Mouse (Mus musculus): ENCODE data around the gene Stxbp6. TPM values are rescaled to one million over a fixed set of nuclear protein-coding genes. Genes with fewer than 3 reads are reported as not detected.

Gene Stxbp6
- total RNA-seq, 2 experiments from 2014 or later, result 14.9 to 19.2 TPM

DNA sequence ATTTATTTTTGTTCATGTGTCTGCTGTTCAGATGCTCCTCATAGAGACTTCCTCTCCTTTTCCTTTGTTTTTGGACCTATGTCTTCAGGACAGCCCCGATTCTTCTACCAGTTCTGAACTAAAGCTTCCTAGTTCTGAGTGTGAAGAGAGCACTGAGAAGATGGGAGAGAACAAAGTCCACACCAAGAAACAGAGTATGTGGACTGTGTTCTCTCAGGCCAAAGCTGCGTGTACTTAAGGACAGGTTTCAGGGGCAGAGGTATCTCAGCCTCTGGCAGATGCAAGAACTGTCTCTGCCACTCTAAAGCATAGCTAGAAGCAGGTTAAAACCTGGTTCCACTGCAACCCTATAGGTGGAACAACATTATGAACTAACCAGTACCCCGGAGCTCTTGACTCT, 151.2 kb downstream of the Stxbp6 start:
- no peak for DNase-seq (ENCODE audit: low spot score in 2 of 2)

GRCm38 (mm10) chr12:44922241-44922640, 152.3 kb downstream of the Stxbp6 start:
- no peak for DNase-seq (ENCODE audit: low spot score in 2 of 2)

GRCm38 (mm10) chr12:44919613-44920012, 154.9 kb downstream of the Stxbp6 start:
- no peak for DNase-seq (ENCODE audit: low spot score in 2 of 2)

DNA sequence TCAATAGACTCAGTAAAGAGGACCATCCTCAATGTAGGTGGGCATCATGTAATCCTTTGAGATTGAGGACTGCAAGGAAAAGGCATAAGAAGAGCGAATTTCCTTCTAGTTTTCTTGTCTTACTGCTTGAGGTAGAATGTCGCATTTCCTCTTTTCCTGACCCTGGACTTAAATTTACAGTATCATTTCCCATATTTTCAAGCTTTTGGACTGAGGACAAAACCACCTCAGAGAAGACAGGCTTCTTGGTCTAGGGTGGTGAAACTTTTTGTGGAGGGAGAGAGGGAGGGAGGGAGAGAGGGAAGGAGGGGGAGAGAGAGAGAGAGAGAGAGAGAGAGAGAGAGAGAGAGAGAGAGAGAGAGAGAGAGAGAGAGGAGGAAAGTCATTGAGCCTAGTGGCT, 155.6 kb downstream of the Stxbp6 start:
- no peak for DNase-seq (ENCODE audit: low spot score in 2 of 2)

DNA sequence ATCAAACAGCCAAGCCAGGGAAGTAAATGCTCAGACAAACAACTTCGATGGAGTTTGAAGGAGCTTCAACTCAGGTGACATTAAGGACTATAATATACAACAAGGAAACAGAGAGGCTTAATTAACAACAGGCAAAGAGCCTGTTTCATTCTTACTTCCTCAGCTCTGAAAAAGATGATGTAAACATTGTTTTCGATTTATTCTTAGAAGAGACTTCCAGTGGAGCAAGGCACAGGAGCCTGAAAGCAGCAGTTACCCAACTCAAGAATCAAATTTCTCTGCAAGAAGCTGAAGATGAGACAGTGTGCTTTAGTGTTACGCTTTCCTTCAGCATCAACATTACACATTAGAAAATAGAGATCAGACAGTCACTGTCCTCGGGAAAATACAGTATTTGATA, 160.7 kb downstream of the Stxbp6 start:
- no peak for DNase-seq (ENCODE audit: low spot score in 2 of 2)

- no peak for DNase-seq (ENCODE audit: low spot score in 2 of 2)
These were observed 166.3 kb downstream of the Stxbp6 start for GRCm38 (mm10) chr12:44908028-44908702.

- no peak for DNase-seq (ENCODE audit: low spot score in 2 of 2)
These were observed 168.5 kb downstream of the Stxbp6 start for GRCm38 (mm10) chr12:44906001-44906400.

GRCm38 (mm10) chr12:44903205-44903732, 171.2 kb downstream of the Stxbp6 start:
- no peak for DNase-seq (ENCODE audit: low spot score in 2 of 2)

DNA sequence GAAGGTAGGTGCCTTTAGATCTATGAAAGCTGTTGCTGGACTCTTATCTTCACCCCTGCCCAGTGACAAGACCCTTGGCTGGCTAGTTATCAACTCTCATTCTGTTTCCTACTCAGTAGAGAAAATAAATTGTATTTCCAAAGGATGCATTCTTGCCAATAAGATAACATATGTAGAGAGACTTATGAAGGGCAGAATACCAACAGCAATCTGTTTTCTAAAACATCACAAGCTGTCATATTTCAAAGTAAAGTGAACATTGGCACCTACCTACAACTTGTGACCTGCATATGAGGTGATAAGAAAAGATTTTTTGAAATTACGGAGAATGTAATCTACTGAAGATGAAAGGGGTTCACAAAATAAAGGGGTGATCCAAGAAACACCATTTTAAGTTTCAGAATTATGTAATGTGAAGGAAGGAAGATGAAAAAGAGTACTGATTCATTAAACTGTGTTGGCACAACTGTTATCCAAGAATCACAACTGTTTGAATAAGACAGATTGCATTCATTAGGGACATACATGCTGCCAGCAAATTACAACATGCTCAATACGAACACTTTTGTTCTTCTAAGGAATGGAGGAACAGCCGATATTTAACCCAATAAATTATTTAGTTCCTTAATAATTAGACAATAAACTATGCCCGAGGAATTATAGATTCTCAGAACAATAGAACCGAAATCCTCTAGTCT, 175.2 kb downstream of the Stxbp6 start:
- DNase-seq (ENCODE audit: low spot score in 2 of 2), result no peak

DNA sequence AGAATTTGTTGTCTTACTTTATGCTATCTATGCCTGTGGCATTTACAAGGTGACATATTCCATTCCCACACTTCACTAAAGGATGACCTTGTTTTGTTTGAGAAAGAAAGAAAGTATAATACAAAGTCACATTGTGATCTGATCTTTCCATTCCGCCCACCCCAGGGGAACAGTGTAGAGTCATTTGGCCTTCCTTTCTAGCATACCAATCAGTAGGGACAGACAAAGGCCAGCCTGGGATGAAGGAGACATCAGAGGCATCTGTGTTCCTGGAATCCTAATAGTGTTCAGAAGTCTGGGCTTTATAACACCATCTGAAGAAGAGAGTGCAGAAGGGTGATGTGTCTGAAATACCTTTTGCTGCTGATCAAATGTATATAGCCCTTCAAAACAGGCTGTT, 178.0 kb downstream of the Stxbp6 start:
- DNase-seq (ENCODE audit: low spot score in 2 of 2), result no peak

DNA sequence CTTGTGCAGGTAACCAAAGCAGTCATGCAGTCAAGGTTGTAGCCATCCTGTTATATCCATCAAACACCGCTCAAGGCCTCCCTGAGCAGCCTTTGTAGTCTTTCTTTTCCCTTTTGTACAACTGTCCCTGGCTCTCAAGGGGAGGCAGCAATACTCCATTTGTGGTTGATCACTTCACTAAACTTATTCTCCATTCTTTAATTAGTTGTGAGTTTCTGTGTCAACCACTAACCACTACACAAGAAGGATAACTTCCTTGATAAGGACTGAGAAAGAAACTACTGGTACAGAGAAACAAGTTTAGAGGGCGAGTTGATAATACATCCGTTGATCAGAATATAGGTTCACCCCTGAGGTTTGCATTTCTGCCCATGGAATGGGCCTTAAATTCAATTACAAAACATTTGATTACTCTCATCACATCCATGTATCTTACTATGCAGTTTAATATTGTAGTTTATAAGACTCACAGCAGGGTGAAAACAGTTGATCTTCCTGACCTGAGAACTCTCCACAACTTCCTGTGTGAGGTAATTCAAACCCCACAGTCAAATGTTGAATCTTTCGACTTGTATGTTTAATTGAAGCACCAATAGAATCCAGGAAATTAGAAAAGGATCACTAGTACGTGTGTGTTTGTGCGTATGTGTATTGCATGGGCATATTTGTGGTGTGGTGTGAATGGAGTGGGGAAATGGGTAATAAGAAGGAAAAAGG, 184.7 kb downstream of the Stxbp6 start:
- DNase-seq (ENCODE audit: low spot score in 2 of 2), result no peak

GRCm38 (mm10) chr12:44886826-44887225, 187.7 kb downstream of the Stxbp6 start:
- DNase-seq (ENCODE audit: low spot score in 2 of 2), result no peak

DNA sequence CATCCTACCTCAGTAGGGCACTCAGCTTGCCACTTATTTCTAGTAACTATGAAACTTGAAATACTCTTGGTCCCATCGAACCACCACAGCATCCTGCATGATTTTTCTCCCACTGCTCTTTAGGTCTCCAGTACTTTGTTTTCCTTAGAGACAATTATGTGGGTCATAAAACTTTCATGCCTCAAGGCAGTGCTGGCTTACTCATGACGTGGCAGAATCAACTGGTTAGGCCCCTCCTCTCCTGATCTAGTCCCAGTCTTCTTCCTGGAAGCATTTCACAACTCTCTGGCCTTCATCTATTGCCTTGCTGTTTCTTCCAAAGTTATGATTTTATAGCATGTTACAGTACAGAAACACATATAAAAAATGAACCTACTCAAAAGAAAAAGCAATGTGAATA, 201.8 kb downstream of the Stxbp6 start:
- DNase-seq (ENCODE audit: low spot score in 2 of 2), result no peak

- no peak for DNase-seq (ENCODE audit: low spot score in 2 of 2)
These were observed 209.1 kb downstream of the Stxbp6 start for GRCm38 (mm10) chr12:44865442-44865841.

DNA sequence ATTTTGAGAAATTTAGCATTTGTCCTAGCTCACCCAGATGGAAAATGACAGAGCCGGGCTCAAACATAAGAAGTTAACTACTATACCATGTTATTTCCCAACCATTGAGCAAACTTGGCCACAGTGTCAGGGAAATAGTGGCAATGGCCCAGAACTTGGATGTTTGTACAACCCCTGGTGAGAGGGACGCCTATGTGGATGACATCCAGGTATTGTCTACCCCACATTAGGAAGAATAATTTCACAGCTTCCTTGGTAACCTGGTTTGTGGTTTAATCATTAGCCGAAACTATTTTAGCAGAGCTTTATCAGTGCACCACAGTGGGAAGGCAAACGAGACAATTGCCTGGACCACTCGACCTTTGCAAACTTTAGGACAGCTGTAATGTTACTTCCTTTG, 215.1 kb downstream of the Stxbp6 start:
- no peak for DNase-seq (ENCODE audit: low spot score in 2 of 2)

GRCm38 (mm10) chr12:44858110-44858885, 216.2 kb downstream of the Stxbp6 start:
- DNase-seq (ENCODE audit: low spot score in 2 of 2), result peak in 1 of 2 experiments; percentile 35

- DNase-seq (ENCODE audit: low spot score in 2 of 2), result no peak
These were observed 222.5 kb downstream of the Stxbp6 start for GRCm38 (mm10) chr12:44852024-44852423.

DNA sequence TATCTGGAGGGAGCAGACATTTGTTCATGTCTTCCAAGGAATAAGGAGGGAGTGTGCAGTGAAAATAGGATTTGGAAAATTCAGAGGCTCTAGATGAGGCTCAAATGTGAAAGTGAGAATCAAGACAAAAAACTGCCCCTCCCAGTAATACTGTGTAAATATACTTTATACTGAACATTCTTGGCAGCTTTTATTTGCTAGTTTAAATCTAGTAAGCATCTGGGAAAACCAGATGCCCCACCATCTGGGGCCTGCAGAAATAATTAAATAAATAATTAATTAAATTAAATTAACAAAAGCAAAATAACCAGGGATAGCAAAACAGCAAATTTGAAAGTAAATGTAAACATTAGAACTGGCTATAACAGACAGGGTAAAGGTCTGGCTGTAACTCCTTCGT, 224.0 kb downstream of the Stxbp6 start:
- no peak for DNase-seq (ENCODE audit: low spot score in 2 of 2)

DNA sequence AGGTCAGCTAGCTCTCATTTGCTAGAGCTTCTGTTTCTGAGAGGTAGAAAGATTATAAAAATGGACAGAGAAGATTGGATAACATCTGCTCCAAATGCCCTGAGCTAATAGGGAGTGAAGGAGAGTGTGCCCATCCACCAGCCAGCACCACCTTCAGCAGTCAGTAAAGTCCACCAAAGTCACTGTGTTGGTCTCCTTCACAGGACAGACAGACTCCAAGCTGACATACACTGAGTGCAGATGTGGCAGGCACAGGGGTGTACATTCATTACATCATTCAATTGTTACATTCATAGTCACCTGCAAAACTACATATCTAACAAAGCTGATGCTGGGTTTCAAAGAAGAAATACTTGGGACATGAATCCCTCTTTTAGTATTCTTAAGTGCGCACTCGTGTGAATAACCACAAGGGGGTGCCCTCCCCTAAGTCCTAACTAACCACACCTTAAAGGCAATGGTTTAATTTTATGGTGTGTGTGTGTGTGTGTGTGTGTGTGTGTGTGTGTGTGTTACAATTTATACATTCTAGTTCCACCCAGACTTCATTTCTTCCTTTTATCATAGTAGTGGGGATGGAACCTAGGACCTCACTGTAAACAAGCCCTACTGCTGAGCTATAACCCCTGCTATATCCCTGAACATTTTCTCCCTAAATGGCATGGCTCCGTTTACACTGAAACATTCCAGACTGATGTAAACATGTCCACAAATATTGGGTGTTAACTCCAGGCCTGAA, 225.9 kb downstream of the Stxbp6 start:
- peak; percentile 19 to 39 for DNase-seq (ENCODE audit: low spot score in 2 of 2)

- no peak for DNase-seq (ENCODE audit: low spot score in 2 of 2)
These were observed 233.9 kb downstream of the Stxbp6 start for GRCm38 (mm10) chr12:44840585-44840984.
